Mouse (Mus musculus) liver, adult 10 weeks (tissue): Measurements from ENCODE around the gene Avpr2. TPM values are rescaled to one million over a fixed set of nuclear protein-coding genes. Genes with fewer than 3 reads are reported as not detected.

ENCODE experiments used
- polyA plus RNA-seq: library from polyadenylated mRNA; stranded (reverse); fragments of 350-450 nt; fragmentation: Illumina TruSeq; extraction: RNeasy Lipid Tissue Mini Kit (QIAGEN cat#74804); gene quantifications from one replicate; pipeline ENCODE4 v1.2.3, GENCODE M21; 2014; ENCODE audit warnings: low read depth, low replicate concordance

Avpr2 gene
- not detected for polyA plus RNA-seq

GRCm38 (mm10) chrX:73891551-73892152 lies at the start of gene Avpr2:
Gene Avpr2, plus strand, starts transcription at chrX:73892102.

GRCm38 (mm10) chrX:73895719-73896118 lies 3.8 kb downstream of the Avpr2 start, which contains the start of gene L1cam:
Gene L1cam, minus strand, starts transcription at chrX:73896105.

GRCm38 (mm10) chrX:73921823-73922549 lies 30.1 kb downstream of the Avpr2 start, which contains the start of the genes Arhgap4 and Naa10:
Gene Arhgap4, minus strand, starts transcription at chrX:73921870.
Gene Naa10, minus strand, starts transcription at chrX:73921944.

GRCm38 (mm10) chrX:73930402-73931062 lies 38.6 kb downstream of the Avpr2 start, which contains the start of gene Renbp:
Gene Renbp, minus strand, starts transcription at chrX:73930850.

Other genes starting within 250 kb of the Avpr2 start
- gene Pnck, start 232.0 kb upstream of the Avpr2 start, polyA plus RNA-seq = not detected
- 1.7 TPM for gene Slc6a8, start 219.0 kb upstream of the Avpr2 start, polyA plus RNA-seq
- gene Bcap31, start 175.9 kb upstream of the Avpr2 start, polyA plus RNA-seq = 177 TPM
- 3.3 TPM for gene Abcd1, start 175.5 kb upstream of the Avpr2 start, polyA plus RNA-seq
- not detected for gene Plxnb3, start 135.0 kb upstream of the Avpr2 start, polyA plus RNA-seq
- gene Srpk3, start 117.7 kb upstream of the Avpr2 start, polyA plus RNA-seq = not detected
- 30.7 TPM for gene Idh3g, start 105.2 kb upstream of the Avpr2 start, polyA plus RNA-seq
- 45.6 TPM for gene Ssr4, start 105.1 kb upstream of the Avpr2 start, polyA plus RNA-seq
- not detected for gene Pdzd4, start 67.1 kb upstream of the Avpr2 start, polyA plus RNA-seq
- gene L1cam, start 4.0 kb downstream of the Avpr2 start, polyA plus RNA-seq = not detected
- gene Arhgap4, start 29.8 kb downstream of the Avpr2 start, polyA plus RNA-seq = 0.45 TPM
- 11.0 TPM for gene Naa10, start 29.8 kb downstream of the Avpr2 start, polyA plus RNA-seq
- 1.1 TPM for gene Renbp, start 38.7 kb downstream of the Avpr2 start, polyA plus RNA-seq
- gene Hcfc1, start 74.3 kb downstream of the Avpr2 start, polyA plus RNA-seq = 12.6 TPM
- 27.4 TPM for gene Irak1, start 131.8 kb downstream of the Avpr2 start, polyA plus RNA-seq
- gene Opn1mw, start 235.4 kb downstream of the Avpr2 start, polyA plus RNA-seq = not detected
- gene Mecp2, start 243.3 kb downstream of the Avpr2 start, polyA plus RNA-seq = 4.2 TPM